Mouse (Mus musculus) ES-E14 (cell line): ENCODE measurements around the gene Fam174b. TPM values are rescaled to one million over a fixed set of nuclear protein-coding genes. Genes with fewer than 3 reads are reported as not detected.
A peak's percentile ranks its signal among the peaks of the same experiment; 100 is the strongest.

Experiments
- DNase-seq: peaks from one replicate; pipeline ENCODE4 v3.0.0-alpha.2; 2013; ENCODE audit warnings: low read depth, low spot score
- H3K27ac ChIP-seq: 2 replicates; pipeline ENCODE4 v1.5.1; 2012; ENCODE audit warnings: low read depth, mild to moderate bottlenecking, low read length, moderate library complexity, mixed read lengths; ENCODE audit not compliant: poor library complexity, insufficient read depth, severe bottlenecking
- H3K36me3 ChIP-seq: 2 replicates; pipeline ENCODE4 v1.6.1; 2012; ENCODE audit warnings: mild to moderate bottlenecking, low read length, moderate library complexity, mixed read lengths; ENCODE audit not compliant: control insufficient read depth, poor library complexity, insufficient read depth, severe bottlenecking
- H3K4me1 ChIP-seq, 2 experiments: fragments of 150-350 bp in 1 of 2; sonication (generic) in 1 of 2; 2 replicates each; pipeline ENCODE4 v1.6.1; 2012; ENCODE audit warnings: low read length in 2 of 2, mild to moderate bottlenecking in 1 of 2, mixed read lengths in 1 of 2; ENCODE audit not compliant: control insufficient read depth in 2 of 2, insufficient read depth in 2 of 2, poor library complexity in 1 of 2
- H3K4me3 ChIP-seq, 2 experiments: fragments of 150-350 bp in 1 of 2; sonication (generic) in 1 of 2; 2 replicates each; pipeline ENCODE4 v1.5.1; 2012; ENCODE audit warnings: low read length in 2 of 2, low read depth in 1 of 2, mild to moderate bottlenecking in 1 of 2, mixed read lengths in 1 of 2; ENCODE audit not compliant: insufficient read depth in 1 of 2, poor library complexity in 1 of 2, severe bottlenecking in 1 of 2
- H3K9ac ChIP-seq: 2 replicates; pipeline ENCODE4 v1.6.1; 2012; ENCODE audit warnings: low read depth, mild to moderate bottlenecking, low read length, mixed read lengths; ENCODE audit not compliant: poor library complexity, insufficient read depth, severe bottlenecking
- H3K9me3 ChIP-seq: fragments of 150-350 bp; sonication (generic); 2 replicates; pipeline ENCODE4 v1.6.1; 2012; ENCODE audit warnings: low read depth, mild to moderate bottlenecking, low read length; ENCODE audit not compliant: control insufficient read depth, insufficient read depth
- CHD2 ChIP-seq: IDR thresholded peaks from 2 replicates; pipeline ENCODE4 v1.6.1; 2014; ENCODE audit warnings: mild to moderate bottlenecking, low read depth, low read length, inconsistent platforms
- HCFC1 ChIP-seq: IDR thresholded peaks from 2 replicates; pipeline ENCODE4 v1.6.1; 2012; ENCODE audit warnings: low read length, inconsistent platforms, borderline replicate concordance; ENCODE audit not compliant: insufficient read depth
- MAFK ChIP-seq: IDR thresholded peaks from 2 replicates; pipeline ENCODE4 v1.6.1; 2014; ENCODE audit warnings: mild to moderate bottlenecking, low read depth, low read length, inconsistent platforms; ENCODE audit not compliant: insufficient read depth
- ZC3H11A ChIP-seq: IDR thresholded peaks from 2 replicates; pipeline ENCODE4 v1.6.1; 2012; ENCODE audit warnings: low read depth, mild to moderate bottlenecking, inconsistent platforms, low read length, borderline replicate concordance
- ZNF384 ChIP-seq: IDR thresholded peaks from 2 replicates; pipeline ENCODE4 v1.6.1; 2012; ENCODE audit warnings: low read depth, low read length, inconsistent platforms
- in situ Hi-C, 2 experiments: fragments of 600-800 bp; cut with MboI; formaldehyde crosslinking; loops; one replicate each; pipeline ENCODE4 v1.15.1; 2025; ENCODE audit warnings: low sequenced_read_pairs in 2 of 2, inconsistent platforms in 1 of 2; ENCODE audit not compliant: unreplicated experiment in 2 of 2
- total RNA-seq: library from RNA; depleted of rRNA; stranded (reverse); fragments of 300-350 nt; gene quantifications from 2 replicates; pipeline ENCODE4 v1.2.3, GENCODE M21; 2012; rRNA removed

Gene Fam174b
- total RNA-seq = 5.7 and 6.5 TPM in 2 replicates

- Histone ChIP-seq H3K9ac (peak within 1 kb of the TSS; percentile 65), H3K9me3 (no peaks in the 10 kb centered on the region), H3K4me3 (peak within 1 kb of the TSS; percentile 59 to 61), H3K36me3 (no peaks in the 10 kb centered on the region), H3K27ac (no peak within 1 kb of the TSS), H3K4me1 (peaks cover 0 to 2% of the 10 kb centered on the region in 2 experiments; a peak in 1 of 4 replicates)
- DNase-seq = peak; percentile 46
- TF ChIP-seq CHD2 (no peak), HCFC1 (no peak), MAFK (no peak), ZNF384 (no peak), ZC3H11A (no peak)
- in situ Hi-C loops = no loop called here
These were observed at the start of gene Fam174b for GRCm38 (mm10) chr7:73740111-73741035. Fam174b (plus strand) TSS chr7:73740302.

- Histone ChIP-seq H3K4me1 (no peaks in the 10 kb centered on the region), H3K36me3 (no peaks in the 10 kb centered on the region), H3K27ac (no peak overlapping the region), H3K4me3 (no peak overlapping the region), H3K9ac (no peak overlapping the region), H3K9me3 (no peaks in the 10 kb centered on the region)
- no peak for DNase-seq
- TF ChIP-seq ZC3H11A (no peak), CHD2 (no peak)
- in situ Hi-C loops = no loop called here
These were observed 43.0 kb upstream of the Fam174b start for GRCm38 (mm10) chr7:73697092-73697491.

- H3K4me3 ChIP-seq = no peak overlapping the region
- H3K9ac ChIP-seq = no peak overlapping the region
- no peak for DNase-seq
- no peaks in the 10 kb centered on the region for H3K9me3 ChIP-seq
- H3K4me1 ChIP-seq = no peaks in the 10 kb centered on the region
- no peaks in the 10 kb centered on the region for H3K36me3 ChIP-seq
- no peak for TF ChIP-seq ZC3H11A
- TF ChIP-seq HCFC1 = no peak
- TF ChIP-seq MAFK = no peak
- TF ChIP-seq ZNF384 = no peak
- TF ChIP-seq CHD2 = no peak
- in situ Hi-C loops = no loop called here
- no peak overlapping the region for H3K27ac ChIP-seq
These were observed 35.8 kb upstream of the Fam174b start for GRCm38 (mm10) chr7:73704305-73704704.

- in situ Hi-C loops = no loop called here
These were observed 26.6 kb upstream of the Fam174b start for GRCm38 (mm10) chr7:73713506-73713905.

More at GRCm38 (mm10) chr7:73713506-73713905, 26.6 kb upstream of the Fam174b start:
- no peak overlapping the region for H3K9ac ChIP-seq
- no peak overlapping the region for H3K27ac ChIP-seq
- H3K4me1 ChIP-seq = no peaks in the 10 kb centered on the region
- no peaks in the 10 kb centered on the region for H3K36me3 ChIP-seq
- H3K9me3 ChIP-seq = no peaks in the 10 kb centered on the region
- TF ChIP-seq HCFC1 (no peak), MAFK (peak; percentile 83)
- H3K4me3 ChIP-seq = no peak overlapping the region
- no peak for DNase-seq
